Mouse (Mus musculus): ENCODE results near the gene Itpa.

Itpa gene

DNA sequence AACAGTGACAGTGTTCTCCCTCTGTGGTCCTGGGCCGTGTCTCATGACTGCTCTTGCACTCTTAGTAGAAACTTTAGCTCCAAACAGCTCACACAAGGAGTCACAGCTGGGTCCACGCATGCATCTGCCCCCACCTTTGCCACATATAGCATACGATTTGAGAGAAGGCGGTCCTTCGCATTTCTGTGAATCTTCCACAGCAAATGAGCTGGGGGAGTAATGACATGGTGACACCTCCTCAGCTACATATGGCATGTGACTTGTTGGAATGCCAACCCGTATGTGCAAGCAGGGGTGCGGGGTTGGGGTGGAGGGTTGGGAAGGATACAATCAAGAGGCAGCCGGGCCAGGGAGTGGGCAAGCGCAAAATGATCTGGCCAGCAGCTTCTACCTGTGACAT, 10.9 kb upstream of the Itpa start:
- DNase-seq (ENCODE audit: low spot score) = no peak

DNA sequence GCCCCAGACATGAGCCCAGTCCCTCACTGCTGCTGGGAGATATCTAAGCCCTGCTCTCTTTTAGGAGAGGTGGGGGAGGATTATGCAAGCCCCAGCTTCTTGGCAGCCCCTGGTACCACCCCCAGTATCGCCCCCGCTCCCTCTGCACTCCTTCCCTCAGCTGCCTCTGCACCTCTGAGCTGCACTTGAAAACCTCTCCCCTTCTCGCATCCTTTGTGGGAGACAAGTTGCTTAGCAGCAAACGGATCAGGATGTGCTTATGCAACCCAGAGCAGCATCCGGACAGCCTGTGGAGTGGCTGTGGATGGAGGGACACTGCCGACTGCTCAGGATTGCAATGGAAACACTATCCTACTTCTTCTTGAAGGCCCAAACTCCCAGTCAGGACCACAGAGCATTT, 9.9 kb upstream of the Itpa start:
- no peak for DNase-seq (ENCODE audit: low spot score)

DNA sequence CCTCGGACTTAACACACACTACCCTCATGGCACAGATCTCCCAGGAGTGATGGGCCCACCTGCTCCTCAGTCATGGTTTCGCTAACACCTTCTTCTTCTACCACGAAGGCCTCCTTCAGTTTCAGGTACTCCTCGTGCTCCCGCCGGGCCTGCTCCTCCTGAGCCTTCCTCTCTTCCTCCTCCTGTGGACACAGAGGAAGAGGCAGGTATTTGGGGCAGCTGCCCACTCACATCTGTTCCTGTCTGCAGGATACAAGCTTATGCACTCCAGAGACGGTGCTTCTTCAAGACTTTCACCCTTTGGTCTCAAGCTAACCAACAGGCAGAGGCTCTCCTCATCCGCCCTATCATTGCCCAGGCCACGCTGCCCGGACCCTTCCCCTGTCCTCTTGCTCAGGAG, 8.9 kb upstream of the Itpa start:
- DNase-seq (ENCODE audit: low spot score) = no peak

DNA sequence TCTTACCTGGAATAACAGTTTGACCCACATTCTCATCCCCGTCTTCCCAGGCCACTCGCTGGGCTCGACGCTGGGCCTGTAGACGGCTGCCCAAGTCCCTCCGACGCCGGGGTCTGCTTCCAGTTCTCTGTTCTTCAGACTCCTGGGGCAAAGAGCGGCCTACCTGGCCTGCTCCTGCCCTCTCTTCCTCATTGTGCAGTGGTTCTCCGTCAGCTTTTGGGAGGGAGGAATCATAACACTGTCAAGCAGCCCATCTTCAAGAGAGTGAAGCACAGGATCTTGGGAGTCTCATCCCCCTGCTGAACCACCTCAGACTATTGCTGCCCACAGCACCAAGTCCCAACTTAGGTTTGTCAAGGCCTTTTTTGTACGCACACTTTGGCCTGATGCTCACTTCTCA, 4.1 kb upstream of the Itpa start:
- DNase-seq (ENCODE audit: low spot score) = no peak

DNA sequence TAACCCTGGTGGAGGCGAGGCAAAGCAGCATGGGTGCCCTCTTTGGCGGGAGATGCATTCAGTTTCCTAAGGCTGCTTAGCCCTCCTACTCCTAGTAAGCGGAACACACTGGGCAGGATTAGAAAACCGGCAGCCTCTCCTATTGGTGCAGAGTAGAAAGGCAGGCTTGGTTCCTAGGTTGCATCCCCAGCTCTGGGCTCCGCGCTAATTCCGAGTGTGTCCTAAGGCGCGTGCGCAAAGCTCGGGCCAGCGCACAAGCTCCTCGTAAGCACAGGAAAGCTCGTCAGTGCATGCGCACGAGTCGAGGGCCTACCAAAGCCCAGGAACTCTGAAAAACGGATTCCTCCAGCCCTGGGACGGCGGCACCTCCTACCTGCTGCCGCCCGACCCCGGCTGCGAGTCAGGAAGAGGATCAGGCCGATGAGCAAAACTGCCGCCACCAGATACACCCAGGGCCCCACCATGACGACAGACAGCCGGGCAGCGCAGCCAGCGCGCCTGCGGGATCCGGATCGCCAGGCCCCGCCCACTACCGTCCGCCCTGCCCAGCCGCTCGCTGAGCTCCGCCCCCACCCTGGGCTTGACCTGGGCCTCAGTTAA, 3.2 kb upstream of the Itpa start, which contains the start of gene Ddrgk1:
Ddrgk1 (minus strand) TSS at position 558 of the 600 bp plus-strand sequence.
- DNase-seq (ENCODE audit: low spot score) = peak; percentile 89

DNA sequence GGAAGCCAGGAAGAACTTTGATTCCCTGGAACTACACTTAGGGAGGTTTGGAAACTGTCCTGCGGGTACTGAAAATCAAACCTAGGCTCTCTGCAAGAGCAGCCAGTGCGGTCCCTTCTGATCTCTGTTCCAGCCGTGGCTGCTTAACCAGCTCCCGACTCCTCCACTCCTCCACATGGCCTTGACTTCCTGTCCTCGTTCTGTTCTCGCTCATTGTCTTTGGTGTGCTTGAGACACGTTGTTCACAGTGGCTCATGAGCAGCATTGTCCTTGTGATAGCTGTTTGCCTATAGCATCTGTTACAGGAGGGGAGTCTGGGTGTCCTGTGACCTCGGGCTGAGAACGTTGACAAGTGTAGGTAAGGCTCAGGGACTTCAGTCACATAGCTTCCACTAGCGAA, 9.8 kb downstream of the Itpa start:
- DNase-seq (ENCODE audit: low spot score) = no peak

DNA sequence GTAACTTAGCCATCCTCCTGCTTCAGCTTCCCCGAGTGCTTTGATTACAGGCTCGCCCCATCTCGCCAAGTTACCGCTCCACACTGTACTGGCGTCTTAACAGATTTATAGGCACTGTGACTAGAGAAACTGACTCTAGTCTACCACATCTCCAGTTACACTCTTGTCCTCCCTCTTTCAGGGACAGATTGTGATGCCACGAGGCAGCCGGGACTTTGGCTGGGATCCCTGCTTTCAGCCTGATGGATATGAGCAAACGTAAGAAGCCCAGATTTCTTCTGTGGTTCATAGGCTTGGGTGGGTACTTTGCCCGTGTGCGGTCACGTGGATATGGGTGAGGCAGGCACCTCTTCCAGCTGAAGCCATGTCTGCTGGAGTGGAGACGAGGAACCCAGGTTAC, 11.7 kb downstream of the Itpa start:
- DNase-seq (ENCODE audit: low spot score) = no peak

DNA sequence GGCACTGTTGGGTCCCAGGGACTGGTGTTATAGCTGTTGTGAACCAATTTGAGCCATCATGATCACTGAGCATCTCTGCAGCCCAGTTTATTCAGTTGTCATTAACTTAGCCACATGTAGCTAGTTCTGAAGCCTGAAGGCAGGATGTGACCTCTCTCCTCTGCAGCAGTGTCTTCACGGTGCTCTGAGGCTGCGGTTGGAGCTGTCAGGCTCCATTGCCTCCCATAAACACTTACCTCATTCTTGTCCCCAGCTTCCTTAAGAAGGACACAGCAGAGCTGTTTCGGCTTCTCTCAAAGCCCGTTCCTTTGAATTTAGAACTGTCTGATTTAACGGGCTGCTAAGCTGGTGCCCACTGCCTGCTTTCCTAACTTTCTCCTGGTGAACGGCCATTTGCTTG, 12.5 kb downstream of the Itpa start:
- no peak for DNase-seq (ENCODE audit: low spot score)

DNA sequence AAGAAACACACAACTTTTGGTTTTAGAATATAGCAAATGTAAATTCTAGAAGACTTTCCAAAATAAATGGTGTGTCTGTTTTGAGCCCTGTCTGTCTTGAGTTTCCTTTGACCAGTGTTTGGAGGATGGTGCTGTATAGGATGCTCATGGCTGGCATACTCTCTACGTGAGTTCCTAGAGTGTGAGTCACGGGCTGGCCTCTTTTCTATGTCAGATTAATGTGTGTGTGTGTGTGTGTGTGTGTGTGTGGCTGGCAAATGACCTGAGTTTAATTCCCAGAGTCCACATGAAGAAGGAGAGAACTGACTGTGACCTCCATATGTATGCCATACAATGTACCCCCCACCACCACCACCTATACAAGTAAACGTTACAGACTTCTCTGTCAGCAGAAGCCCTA, 14.1 kb downstream of the Itpa start:
- no peak for DNase-seq (ENCODE audit: low spot score)

DNA sequence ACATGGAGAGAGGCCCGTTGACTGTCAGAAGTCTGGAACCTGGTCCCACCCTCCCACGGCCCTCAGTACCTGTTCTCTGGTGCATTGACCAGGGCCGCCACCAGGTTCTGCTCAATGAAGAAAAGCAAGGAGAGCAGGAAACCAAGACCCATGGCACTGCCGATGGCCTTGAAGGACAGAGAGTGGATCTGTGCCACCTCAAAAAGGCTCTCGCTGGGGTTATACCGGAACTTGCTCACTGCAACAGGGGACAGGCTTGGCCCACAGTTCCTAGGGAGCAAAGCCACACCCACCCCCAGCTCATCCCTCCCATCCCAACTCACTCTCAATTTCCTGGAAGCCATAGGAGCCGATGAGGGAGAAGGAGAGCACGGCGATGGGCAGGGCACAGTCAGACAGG, 18.0 kb downstream of the Itpa start:
- DNase-seq (ENCODE audit: low spot score) = no peak

DNA sequence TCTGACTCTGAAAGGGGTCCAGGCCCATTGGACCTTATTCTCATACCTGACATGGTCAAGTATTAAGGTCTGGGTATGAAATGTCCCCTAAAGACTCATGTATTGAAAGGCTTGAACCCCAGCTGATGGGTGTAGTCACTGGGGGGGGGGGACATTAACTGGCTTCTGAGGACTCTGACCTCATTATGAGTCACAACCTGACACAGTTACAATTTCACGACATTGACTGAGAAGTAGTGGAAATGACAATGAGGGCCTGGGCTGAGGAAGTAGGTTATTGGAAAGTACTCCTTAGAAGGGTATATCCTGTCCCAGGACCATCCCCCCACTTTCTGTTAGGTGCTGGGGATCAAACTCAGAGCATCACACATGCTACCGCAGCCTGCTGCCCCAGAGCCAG, 21.6 kb downstream of the Itpa start:
- no peak for DNase-seq (ENCODE audit: low spot score)

DNA sequence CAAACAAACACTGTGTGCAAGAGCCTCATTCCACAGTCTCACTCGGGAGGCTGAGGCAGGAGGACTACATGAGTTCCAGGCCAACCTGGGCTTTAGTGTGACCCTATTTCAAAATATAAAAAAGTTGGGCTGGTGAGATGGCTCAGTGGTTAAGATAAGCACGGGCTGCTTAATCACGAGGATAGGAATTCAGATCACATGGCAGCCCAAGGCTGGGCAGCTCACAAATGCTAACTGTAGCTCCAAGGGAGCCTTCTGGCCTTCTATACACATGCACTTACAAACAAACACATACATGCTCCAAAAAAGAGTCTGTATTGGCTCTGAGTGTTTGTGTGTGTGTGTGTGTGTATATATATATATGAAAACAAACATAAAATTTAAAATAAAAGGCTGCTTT, 26.2 kb downstream of the Itpa start:
- no peak for DNase-seq (ENCODE audit: low spot score)

DNA sequence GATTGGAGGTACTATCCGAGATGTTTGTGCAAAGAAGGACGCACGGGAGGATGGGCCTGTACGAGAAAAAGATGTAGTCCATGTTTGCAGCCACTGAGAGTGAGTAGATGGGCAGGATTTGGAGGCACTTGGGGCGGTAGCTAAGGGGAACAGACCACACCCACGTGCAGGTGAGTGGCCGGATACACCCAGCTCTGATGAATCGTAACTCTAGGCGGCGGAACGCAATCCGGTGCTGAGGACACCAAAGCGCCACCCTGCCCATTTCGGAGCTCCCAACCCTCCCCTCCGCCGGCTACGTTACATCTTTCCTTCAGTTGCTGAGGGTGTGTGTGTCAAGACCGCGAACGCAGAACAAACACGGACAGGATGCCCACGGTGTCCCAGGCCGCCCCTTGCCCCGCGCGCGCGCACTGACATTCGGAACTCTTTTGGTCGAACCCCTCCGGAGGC, 29.3 kb downstream of the Itpa start:
- no peak for DNase-seq (ENCODE audit: low spot score)

DNA sequence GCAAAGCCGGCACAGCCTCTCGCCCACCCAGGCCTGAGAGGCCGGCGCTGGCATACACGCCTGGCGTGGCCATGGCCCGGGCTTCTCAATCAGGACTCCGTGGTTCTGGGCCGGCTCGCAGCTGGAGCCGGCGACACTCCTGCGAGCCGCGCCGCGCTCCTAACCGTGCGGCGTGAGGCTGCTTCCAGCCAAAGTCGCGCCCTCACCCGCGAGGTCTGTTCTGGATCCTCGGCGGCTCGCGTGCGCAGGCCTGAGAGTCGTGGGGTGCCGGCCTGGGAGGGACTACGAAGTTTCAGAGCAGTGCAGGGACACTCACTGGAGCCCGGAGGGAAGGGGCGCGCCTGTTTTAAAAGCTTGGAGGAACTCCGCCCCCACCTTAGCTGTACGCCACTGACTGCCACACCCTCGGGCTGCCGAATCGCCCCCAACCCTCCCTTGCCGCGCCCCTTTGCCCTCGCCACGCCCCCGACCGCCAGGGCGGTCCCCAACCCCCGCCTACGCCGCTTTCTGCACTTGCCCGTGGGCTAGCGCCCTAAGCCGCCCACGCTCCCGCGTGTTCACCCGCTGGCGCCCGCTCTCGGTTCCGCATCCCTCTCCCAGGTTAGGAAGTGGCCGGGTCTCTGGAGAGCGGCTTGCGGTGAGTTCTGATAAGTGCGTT, 29.9 kb downstream of the Itpa start, which contains the start of gene Slc4a11:
Slc4a11 (minus strand) TSS at position 367 of the 658 bp plus-strand sequence.
- peak; percentile 30 for DNase-seq (ENCODE audit: low spot score)

DNA sequence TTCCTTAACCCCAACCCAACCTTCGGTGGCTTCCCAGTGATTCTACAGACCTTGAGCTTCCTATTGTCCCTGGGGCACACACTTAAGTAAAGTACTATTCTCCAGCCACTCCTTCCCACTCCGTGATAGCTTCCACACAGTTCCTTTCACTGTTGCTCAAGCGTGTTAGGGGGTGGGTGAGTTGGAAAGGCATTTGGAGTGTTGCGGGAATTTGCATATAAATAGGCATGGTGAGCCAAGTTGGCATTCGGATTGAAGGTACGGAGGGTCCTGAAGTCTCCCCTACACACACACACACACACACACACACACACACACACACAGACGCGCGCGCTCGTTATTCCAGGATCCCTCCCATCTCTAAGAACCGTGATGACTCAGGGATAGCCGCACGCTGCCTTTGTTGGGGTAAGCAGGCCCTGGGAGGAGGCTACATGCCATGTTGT, 30.4 kb downstream of the Itpa start:
- no peak for DNase-seq (ENCODE audit: low spot score)

DNA sequence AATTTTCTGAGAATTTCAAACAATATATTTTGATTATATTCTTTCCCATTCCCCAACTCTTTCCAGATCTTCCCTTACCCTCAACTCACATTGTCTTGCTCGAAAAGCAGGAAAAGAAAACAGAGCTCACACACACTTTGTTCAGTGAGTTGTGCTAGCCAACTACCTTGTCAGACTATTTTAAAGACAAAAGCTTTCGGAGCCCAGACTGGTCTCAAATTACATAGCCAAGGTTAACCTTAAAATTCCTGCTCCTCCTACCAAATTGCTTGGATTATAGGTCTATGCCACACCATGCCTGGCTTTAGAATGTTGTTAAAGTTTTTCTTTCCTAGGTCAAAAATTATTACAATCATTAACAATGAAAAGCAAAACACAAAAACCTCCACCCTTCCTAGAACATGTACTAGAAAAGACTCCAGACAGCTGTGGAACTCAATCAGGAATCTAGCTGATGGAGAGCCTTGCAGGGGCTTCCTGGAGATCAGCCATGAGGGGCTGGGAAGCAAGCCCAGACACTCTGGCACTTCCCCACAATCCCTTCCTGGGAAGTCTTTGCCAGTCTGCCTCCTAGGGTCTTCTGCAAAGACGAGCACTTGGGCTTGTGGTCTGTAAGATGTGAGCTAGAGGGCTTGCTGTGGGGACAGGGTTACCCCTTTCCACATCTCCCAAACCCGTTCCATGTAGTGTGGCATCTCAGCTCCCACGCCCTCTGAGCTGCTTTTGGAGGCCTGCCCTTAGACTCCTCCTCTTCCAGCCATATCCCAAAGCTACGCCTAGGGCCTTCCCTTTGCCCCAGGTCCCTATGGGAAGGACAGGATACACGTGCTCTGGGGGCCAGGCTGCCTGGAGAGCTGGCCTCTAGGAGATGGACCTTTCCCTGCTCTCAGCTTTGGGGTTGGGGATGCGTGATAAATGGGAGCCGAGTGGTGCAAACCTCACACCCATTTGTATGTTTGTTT, 36.9 kb downstream of the Itpa start:
- DNase-seq (ENCODE audit: low spot score) = no peak

DNA sequence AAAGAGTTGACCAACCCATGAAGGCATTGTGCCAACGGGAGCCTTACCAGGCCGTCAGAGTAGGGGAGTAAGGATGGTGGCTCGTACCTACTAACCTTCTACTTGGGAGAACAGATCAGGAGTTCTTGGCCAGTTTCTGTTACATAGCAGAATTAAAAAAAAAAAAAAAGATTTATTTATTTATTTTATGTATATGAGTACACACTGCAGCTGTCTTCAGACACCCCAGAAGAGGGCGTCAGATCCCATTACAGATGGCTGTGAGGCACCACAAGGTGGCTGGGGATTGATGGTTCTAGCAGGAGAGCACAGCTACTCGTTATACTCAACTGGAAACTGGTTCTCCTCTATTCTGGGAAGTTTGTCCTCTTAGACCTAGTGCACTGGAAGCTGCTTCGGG, 37.8 kb downstream of the Itpa start:
- DNase-seq (ENCODE audit: low spot score) = no peak

DNA sequence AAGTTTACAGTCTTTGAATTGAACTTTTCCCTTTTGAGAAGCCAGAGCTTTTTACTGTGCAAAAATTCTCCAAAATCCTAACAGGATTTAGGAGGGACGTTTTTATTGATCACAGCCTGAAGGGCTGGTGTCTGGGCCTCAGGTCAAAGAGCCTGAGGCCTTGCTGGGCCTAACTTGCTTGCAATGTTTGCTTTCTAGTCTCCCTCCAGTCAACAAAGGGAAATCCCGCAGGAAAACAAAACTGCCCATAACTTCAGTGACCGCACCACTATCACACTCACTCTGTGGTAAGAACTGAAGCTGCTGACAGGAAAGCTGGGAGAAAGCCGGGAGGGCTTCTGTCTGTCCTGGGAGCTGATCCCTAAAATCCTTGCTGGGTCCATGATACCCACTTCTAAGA, 39.2 kb downstream of the Itpa start:
- DNase-seq (ENCODE audit: low spot score) = no peak

DNA sequence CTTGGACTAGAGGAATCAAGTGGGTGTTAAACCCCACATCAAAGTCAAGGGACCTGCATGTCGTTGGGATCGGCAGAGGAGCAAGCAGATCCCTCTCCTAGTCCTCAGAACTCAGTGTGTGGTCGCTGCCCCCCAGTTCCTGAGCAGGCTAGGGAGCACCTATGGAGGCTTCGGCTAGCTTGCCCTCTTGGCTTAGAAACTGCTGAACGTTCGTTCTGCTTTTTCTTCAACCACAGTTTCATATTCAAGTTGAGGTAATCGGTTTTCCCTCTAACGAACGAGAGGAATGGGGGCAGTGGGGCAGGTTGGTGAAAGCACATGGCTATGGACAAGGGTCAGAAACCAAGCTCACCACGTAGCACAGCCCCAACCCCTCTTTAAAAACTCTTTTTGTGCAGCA, 39.6 kb downstream of the Itpa start:
- DNase-seq (ENCODE audit: low spot score) = no peak

DNA sequence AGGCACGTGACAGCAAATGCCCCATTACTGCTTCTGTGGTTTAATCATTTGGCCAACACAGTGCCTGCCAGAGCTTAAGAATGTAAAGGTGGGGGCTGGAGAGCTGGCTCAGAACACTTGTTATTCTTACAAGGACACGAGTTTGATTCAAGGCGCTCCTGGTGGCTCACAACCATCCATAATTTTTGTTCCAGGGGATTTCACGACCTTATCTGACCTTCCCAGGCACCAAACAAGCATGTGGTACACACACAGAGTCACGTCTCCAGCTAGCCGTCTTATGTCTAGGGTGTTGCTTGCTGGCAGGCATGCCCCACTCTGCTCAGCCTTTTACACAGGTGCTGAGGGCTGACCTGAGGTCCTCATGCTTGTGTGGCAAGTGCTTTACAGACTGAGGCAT, 50.5 kb downstream of the Itpa start:
- no peak for DNase-seq (ENCODE audit: low spot score)

DNA sequence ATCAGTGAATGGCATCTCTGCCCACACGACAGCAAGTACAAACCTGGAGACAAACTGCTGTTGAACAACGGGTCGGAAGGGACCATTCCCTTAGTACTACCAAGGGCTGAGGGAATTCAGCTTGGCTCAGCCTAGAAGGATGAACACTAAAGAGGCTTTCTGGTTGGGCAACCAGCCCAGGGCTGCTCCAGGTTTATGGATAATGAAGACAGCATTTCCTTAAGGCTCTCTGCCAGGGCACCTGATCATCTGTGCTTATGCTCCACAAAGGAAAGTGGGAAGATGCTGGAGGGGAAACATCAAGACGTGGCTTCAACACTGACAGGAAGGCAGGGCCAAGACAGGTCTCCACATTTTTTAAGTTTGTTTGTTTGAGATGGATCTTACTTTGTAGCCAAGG, 57.0 kb downstream of the Itpa start:
- no peak for DNase-seq (ENCODE audit: low spot score)

DNA sequence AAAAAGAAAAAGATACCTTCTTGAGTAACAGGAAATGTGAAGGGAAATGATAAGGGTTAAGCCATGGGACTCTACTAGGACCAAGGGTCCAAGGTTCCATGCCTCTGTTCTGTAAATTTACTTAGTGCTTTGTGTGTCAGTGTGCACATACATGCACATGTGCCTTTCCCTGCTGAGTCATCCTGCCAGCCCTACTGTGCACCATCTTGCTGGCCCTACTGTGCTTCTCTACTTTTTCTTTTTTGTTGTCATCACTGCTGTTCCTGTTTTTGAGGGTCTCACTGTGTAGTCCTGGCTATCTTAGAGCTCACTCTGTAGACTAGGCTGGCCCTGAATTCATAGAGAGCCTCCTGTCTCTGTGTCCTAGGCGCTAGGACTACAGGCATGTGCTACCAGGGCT, 60.3 kb downstream of the Itpa start:
- no peak for DNase-seq (ENCODE audit: low spot score)

All from spleen, adult 12 weeks (tissue).